Mouse (Mus musculus) WW6 (cell line): ENCODE measurements around the gene Myo1c.

Experiments
- DNase-seq: peaks from one replicate; pipeline ENCODE4 v3.0.0-alpha.2; 2013; ENCODE audit warnings: low read depth, low spot score

Myo1c gene

DNA sequence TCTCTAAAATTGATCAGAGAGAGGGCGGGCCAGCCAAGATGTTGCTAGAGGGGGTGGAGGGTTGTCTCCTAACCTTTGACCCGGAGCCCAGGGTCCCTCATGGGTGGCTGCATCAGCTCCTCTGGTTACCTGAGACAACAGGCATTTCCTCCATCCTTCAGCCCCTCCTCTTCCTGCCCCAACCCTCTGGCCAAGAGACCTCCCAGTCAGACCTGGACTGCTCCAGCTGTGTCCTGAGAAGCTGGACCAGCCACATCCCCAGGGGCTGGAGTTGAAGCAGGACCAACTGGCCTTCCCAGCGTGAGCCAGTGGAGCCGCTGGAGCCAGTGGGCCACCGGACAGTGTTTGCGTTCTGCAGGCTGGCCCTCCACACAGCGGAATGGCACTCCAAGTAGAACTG, at the start of gene Myo1c:
Myo1c (plus strand) TSS at position 194 of the 400 bp plus-strand sequence.
- no peak for DNase-seq

DNA sequence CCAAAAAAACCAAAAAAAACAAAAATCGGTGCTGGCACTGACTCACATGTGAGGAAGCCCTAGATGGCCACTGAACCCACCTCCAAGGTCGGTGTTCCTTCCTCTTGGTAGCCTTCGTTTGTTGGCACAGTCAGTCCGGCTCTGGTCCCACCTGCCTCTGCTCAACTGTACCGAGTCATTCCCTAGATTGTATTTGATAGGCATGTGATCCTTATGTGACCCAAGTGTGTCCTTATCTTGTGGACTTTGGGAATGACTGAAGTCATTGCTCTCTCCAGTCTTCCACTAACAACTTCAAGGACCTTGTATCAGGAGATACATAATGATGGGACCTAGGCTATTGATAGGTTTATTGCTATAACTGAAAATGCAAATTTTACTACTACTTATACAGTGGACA, 45.5 kb upstream of the Myo1c start:
- no peak for DNase-seq

DNA sequence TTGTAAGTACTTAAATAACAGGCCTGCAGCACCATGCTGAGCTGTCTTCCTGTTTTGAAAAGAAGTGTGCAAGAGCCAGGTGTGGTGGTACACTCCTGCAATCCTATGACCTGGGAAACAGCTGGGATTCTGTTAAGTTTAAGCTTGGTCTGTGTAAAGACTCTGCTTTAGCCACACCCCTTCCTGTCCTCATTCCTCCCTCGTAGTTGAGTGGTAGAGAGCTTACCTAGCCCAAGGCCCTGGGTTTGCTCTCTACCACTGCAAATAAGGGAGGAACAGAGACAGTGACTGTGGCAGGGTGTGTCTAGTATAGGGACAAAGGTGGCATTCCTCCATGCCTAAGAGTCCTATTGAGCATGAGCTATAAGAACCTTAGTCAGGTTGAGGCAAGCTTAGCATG, 45.0 kb upstream of the Myo1c start:
- DNase-seq, result no peak

DNA sequence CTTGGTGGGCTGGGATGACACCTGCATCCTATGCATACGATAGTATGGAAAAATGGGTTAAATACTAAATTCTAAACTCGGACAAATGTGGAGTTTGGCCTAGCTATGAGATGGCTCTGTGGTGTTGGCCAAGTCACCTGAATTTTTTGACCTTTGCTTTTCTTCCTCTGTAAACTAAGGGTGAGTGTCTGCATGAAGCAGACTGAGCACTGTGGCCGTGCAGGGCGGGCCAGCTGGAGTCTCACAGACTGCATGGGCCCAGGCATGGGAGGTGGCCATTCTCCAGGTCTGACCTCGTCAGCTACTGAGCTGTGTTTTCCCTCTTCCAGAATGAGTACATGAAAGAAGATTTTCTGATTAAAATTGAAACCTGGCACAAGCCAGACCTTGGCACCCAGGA, 41.5 kb upstream of the Myo1c start:
- no peak for DNase-seq

DNA sequence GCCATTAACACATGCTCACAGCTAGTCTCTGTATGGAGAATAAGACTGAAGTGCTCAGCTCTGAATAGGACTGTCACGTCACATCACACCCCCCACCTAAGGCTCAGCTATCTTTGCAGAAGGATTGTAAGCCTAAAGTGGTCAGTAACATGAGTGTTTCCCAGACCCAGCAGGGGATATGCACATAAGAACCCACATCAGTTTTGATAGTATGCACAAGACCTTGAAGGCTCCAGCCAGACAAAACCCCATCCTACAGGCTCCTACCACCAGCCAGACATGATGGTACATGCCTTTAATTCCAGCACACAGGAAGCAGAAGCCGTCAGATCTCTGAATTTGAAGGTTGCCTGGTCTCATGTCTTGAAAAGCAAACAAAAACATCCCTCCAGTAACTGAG, 40.3 kb upstream of the Myo1c start:
- no peak for DNase-seq

DNA sequence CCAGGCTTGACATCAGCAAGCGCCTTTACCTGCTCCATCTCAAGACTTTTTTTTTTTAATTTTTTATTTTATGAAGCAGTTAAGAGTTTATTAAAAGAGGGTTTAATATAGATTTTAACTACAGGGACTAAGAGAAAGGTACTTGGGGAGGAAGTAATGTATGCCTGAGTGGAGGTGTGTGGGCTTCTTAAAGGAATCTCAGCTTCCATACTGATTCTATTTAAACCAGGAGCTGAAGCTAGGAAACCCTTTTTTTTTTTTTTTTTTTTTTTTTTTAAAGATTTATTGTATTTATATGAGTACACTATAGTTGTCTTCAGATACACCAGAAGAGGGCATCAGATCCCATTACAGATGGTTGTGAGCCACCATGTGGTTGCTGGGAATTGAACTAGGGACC, 35.5 kb upstream of the Myo1c start:
- DNase-seq, result no peak

DNA sequence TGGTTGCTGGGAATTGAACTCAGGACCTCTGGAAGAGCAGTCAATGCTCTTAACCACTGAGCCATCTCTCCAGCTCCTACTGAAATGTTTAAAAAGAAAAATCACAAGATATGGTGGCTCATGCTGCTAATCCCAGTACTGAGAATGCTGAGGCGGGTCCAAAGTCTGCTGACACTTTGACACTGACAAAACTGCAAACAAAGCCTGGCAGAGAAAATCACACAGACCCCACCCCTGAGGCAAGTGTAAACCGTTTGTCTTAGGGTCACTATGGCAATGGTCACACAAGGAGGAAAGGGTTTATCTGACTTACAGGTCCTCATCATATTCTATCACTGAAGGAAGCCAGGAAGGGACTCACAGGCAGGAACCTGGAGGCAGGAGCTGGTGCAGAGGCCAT, 34.7 kb upstream of the Myo1c start:
- DNase-seq, result no peak

DNA sequence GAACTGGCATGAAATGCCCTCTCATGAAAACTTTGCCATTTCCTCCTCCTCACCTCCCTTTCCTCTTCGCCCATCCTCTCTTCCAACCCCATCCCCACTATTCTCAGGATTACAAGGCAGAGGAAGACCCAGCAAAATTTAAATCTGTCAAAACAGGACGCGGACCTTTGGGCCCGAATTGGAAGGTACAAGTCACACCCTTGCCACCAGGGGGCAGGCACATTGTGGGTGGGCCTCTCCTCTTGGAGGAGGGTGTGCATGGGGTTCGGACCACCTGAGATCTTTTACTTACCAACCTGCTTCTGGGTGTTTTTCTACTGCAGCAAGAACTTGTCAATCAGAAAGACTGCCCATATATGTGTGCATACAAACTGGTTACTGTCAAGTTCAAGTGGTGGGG, 31.2 kb upstream of the Myo1c start:
- no peak for DNase-seq

DNA sequence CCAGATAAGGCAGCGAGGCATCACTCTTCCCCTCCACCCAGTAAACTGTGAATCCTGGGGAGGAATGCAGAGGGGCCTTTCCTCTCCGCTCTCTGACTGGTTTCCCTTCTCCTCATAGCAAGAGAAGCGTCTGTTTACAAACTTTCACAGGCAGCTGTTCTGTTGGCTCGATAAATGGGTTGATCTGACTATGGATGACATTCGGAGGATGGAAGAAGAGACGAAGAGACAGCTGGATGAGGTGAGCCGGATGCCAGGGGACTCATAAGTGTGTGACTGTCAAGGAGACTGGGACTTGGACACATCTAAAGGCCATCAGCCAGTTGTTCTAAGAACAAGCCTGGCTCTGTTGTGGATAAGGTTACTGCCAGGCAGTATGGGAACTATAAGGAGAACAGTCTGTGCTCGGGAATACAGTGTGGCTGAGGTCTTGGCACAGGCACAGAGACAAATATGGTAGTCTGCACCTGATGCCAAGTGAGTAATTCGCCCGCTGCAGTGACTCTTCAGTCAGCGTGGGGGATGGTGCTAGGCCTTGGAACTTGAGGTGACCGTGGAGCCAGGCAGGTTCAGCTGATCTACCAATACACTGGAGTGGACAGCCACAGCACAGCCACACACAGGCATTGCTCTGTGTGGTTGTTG, 30.0 kb upstream of the Myo1c start:
- DNase-seq, result no peak

DNA sequence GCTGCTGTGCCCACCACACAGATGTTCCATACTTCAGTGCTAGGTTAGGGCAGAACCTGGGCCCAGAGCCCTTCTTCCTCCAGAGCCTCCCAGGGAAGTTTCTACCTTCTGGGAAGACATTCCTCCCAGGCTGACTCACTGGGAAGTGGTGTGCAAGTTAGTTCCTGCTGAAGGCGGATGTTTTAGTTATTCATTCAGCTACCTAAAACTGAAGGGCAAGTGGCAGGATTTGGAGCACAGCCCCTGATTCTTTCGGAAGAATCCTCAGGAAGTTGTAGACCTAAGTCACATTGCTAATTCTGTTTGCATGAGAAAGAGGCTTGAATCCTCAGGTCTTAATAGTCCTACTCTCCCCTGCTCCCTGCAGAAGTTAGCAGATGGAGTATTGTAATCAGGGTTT, 28.9 kb upstream of the Myo1c start:
- peak; percentile 40 for DNase-seq

DNA sequence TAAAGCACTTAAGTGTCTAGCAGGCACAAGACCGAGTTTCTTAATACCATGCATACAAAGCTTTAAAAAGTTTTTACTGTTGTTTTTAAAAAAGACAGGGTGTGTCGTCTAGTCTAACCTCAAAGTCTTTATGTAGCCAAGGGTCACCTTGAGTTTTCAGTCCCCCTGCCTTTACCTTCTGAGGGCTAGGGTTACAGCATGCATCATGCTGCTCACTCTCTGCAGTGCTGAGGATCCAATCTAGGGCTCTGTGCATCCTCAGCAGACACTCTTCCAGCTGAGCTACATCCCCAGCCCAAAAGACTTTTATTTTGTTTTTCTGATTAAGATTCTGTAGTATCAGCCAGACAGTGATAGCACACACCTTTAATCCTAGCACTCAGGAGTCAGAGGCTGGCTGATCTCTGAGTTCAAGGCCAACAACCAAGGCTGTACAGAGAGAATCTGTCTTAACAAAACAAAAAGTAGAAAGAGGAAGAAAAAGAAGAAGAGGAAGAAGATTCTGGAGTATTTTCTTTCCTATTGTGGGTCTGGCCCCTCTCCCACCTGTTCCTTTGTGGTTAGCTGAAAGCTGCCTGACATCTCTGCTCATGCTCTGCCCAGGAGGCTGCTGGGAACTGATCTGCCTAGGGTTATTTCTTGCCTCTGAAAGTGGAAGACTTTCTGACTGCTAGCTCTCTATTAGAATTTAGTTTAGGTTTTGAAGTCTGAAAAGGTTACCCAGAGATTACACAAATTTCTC, 27.5 kb upstream of the Myo1c start:
- DNase-seq, result no peak

DNA sequence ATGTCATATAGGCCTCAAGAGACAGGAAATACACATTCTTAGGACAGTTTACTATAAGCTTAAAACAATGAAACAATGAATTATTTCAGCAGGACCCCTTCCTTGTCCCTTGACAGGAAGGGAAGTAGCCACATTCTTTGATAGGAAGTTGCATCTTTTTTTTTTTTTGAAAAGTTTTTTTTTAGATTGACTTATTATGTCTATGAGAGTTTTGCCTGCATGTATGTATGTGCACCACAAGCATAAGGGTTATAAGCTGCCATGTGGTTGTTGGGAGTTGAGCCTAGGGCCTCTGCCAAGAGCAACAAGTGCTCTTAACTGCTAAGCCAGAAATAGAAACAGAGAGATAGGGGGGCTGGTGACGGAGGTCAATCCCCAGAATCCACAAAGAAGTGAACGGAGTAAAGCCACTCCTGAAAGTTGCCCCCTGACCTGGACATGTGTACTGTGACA, 26.2 kb upstream of the Myo1c start:
- DNase-seq, result no peak

DNA sequence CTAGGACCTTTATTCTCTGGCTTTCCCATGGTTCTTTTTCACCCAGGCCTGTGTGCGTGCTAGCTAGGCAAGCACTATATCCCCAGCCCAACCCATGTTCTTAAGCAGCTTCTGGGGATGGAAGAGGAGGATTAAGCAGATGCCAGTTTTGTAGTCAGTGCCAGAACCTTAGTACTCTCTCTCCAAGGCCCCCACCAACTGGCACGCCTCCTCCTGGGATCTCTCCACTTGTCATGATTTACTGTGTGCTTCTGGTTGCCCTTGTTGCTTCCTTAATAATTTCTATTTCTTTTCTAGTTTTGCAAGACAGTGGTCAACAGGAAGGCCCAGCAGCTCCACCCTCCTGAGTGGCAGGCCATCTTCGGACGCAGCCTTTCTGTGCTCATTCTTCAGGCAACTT, 24.5 kb upstream of the Myo1c start:
- DNase-seq, result no peak

DNA sequence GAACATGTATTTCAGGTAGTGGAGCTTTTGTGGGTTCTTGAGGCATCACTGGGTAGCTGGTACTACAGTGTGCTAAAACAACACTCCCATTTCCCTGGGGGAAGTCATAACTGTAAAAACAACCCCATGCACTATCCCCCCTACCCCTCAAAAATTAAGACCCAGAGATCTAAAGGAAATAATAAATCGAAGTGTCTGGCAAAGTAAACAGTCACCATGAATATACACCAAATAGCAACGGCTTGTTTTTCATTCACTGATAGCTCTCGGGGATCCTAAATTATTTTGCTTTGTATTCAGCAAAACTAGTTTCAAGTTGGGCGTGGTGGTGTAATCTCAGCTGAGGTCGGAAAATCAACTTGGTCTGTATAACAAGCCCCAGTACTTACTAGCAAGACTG, 20.2 kb upstream of the Myo1c start:
- DNase-seq, result no peak

DNA sequence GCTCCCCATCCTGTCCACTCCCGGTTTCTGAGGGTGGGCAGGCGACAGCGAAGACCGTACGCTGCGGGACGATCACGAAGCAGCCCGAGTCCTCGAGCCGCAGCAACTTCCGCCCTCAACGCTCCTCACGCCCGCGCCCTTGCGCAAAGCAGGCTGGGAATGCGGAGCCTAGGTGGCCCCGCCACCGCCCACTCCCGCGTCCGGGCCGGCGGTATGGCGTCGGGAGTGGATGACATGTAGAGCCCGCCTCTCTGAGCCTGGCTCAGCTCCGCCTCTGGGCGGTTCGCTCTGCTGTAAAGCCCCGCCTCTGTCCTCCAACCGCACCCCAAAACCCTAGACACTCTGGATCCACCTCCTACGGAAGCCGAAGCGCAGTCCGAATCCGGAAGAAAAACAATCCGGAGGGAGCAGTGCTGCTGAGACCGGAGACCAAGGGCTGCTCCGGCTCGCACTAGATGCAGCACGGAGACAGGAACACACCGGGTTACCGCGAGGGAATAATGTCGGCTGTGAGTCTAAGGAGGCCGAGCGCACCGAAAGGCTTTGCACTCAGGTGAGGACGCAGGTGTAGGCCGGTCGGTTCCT, 19.6 kb upstream of the Myo1c start, which contains the start of gene Inpp5k:
Inpp5k (plus strand) TSS at position 344 of the 585 bp plus-strand sequence.
- peak; percentile 99 for DNase-seq

DNA sequence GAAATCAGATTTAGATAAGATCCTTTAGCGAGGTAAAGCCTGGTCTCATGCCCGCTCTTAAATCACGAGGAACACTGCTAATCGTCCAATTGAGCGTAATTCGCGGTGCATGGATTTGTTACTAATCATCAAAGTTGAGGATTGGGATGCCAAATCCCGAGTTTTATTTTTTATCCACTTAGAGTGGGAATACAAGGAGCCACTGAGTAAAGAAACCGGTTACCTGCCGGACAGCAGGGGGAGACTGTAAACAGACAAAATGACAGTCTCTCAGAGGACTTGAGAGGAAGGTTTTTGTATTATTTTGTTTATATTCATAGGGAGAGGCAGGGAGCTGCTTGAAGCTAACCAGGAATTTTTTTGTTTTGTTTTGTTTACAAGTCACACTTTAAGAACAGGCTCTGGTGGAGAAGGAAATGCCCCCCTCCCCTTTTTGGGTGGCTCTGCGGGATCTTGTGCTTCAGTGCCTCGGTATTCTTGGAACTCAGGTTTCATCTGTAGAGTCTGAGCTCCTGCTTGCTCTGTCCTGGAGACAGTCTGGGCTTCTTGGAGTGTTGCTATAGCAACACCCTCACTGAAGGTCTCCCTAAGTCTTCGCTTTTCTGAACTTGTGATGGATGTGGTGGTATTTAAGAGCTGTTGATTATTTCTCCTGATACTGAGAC, 18.6 kb upstream of the Myo1c start:
- DNase-seq, result no peak

DNA sequence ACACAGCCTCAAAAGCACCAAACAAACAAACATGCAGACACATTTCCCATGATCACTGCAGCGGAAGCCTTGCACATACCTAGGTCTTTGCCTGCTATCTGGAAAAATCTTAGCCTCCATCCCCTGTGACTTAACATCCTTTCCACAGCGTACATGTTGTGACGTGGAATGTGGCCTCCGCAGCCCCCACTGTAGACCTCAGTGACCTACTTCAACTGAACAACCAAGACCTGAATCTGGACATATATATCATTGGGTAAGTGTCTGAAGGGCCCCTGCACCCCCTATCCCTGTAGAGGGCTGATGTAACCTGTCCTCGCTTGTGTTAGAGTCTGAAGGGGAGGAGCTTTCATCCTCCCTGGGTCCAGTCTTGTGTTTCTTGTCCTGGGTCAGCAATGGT, 17.4 kb upstream of the Myo1c start:
- DNase-seq, result no peak

DNA sequence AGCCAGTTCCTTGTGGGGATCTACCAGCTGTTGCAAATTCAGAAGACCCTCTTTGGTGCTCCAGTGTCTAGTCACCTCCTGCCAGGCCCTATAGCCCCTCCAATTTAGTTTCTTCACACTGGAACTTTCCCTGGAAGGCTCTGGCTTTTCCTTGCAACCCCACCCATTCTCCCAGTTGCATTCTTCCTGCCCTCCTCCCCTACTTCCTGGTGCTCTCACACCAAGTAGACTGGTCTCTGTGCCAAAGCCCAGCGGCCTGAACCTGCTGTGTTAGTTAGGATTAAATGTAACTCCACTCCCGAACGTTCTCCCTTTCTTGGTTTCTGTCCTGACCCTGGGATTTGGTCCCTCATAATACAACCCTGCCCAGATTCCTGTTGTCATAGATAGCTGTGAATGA, 15.5 kb upstream of the Myo1c start:
- no peak for DNase-seq

DNA sequence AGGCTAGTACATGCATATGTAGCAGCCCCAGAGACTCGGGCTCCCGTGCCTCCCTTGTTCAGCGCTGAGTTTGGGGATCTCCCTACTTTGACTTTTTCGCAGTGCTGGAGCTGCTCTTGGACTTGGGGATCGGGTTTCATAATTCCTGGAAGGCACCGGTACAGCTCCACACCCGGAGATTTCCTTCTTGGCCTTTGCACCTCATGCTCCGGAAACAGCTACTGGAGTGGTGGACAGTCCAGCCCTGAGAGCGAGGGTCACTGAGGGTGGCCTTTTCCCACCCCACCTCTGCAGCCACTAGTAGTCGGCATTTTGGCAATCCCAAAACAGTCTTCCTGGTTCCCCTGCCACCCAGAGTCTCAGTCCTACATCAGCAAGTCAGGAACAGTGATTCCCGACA, 15.0 kb upstream of the Myo1c start:
- no peak for DNase-seq

DNA sequence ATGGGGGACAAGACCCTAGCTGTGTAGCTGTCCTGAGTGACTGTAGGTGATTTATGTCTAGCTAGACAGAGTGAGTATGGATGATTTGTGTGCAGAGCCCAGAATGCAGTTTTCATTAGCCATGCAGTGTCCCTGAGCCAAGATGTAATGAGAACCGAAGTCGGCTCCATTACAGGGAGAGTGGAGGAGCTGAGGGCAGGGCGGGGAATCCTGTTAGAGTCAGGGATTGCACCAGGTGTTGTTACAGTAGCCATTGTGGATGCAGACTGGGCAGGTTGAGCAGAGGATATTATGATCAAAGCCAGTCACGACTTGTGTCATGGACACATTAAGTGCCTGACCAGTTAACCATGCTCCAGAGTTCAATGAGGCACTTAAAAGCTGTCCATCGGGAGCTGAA, 7.0 kb upstream of the Myo1c start:
- no peak for DNase-seq

DNA sequence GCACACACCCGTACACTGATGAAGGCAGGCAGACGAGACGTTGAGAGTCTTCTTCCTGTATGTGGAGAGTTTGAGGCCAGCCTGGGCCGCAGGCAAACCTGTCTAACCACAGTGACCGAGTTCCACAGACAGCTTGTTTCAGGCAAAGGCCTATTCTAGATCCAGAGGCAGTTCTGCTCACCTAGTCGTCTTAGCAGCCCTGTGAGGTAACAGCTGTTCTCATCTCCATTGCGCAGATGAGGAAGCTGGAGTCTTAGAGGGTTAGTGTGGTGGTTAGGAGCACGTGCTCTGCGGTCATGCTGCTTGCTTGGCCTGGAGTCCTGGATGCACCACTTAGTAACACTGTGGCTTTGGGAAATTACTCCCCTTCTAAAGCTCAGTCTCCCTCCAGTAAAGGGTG, 5.6 kb upstream of the Myo1c start:
- DNase-seq, result no peak

DNA sequence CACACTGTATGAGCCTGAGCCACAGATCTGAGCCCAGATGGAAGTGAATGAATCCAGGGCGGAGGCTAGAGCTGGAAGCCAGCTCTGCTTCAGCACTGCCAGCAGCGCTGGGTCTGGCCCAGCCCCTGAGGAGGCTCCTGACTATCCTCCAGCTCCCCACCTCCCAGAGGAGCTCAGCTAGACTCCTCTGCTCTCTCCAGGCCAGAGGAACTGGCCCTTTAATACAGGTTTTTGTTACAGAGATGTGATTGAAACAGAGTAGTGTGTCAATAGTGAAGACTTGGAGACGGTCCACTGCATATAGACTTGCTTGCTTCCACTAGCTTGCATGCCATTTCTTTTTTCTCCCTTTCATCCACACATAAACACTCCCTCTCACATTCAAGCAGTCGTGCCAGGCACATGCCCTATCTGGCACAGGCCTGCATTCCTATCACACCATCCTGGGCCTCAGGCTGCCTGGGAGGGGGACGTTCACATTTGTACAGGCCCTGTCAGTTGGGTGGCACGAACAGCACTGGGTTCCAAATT, 2.6 kb upstream of the Myo1c start:
- DNase-seq, result no peak
